Mouse (Mus musculus): ENCODE measurements around the gene Col18a1.

DNA sequence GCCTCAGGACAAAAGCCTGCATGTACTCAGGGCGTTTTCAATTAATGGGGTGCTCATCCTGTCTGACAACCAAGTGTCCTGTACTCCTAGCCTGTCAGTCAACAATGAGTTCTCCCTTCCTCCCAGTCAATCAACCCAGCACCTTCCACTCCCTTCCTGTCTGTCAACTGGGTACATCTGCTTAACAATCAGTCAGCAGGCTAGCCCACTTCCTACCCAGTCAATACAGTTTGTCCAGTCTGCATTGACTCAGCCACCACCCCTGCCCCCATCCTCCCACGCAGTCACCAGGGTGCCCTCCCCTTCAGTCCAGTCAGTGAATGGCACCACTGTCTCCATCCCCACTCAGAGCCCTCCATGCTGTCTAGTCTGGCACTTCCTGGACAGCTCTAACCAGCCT lies 32.9 kb upstream of the Col18a1 start:
- TF ChIP-seq CTCF (IDR thresholded peaks at IDR 0.05; ENCODE audit: borderline replicate concordance, extremely low read depth, insufficient read depth, insufficient read length), result no peak
- TF ChIP-seq POLR2A (IDR thresholded peaks at IDR 0.05; ENCODE audit: borderline replicate concordance, extremely low read depth, insufficient read depth, insufficient read length, poor library complexity, severe bottlenecking), result no peak
